Mouse (Mus musculus): ENCODE results near the gene Ccdc81.

GRCm38 (mm10) chr7:89949403-89949802 is 46.0 kb upstream of the Ccdc81 start:
- TF ChIP-seq EP300 (IDR thresholded peaks at IDR 0.05; ENCODE audit: insufficient read depth, low read depth, low read length) (no peak), CTCF (IDR thresholded peaks at IDR 0.05; ENCODE audit: low read depth, low read length) (no peak), POLR2A (IDR thresholded peaks at IDR 0.05; ENCODE audit: insufficient read depth, low read length) (no peak)

All from ES-Bruce4 (cell line).